Mouse (Mus musculus) C2C12 (cell line): ENCODE results near the gene Cep250.

Experiments used
- CEBPB ChIP-seq: IDR thresholded peaks from one replicate; pipeline ENCODE4 v1.6.1; 2011; ENCODE audit warnings: low read depth, mild to moderate bottlenecking, control low read depth, moderate library complexity
- CTCF ChIP-seq: IDR thresholded peaks from one replicate; pipeline ENCODE4 v1.5.1; 2011; ENCODE audit not compliant: control insufficient read depth, insufficient read depth, insufficient read length
- FOSL1 ChIP-seq: IDR thresholded peaks from one replicate; pipeline ENCODE4 v1.8.0; 2011; ENCODE audit warnings: mild to moderate bottlenecking, low read length; ENCODE audit not compliant: poor library complexity, insufficient read depth, severe bottlenecking
- MAX ChIP-seq: IDR thresholded peaks from one replicate; pipeline ENCODE4 v1.6.1; 2011; ENCODE audit warnings: mild to moderate bottlenecking, control low read depth
- MYOD1 ChIP-seq: IDR thresholded peaks from one replicate; pipeline ENCODE4 v1.6.1; 2011; ENCODE audit warnings: low read depth; ENCODE audit not compliant: control insufficient read depth, insufficient read length
- MYOG ChIP-seq: IDR thresholded peaks from one replicate; pipeline ENCODE4 v1.6.1; 2011; ENCODE audit not compliant: control insufficient read depth, insufficient read length; ENCODE audit errors: extremely low read depth
- USF1 ChIP-seq: IDR thresholded peaks from one replicate; pipeline ENCODE4 v1.6.1; 2011; ENCODE audit warnings: low read depth, mild to moderate bottlenecking, control low read depth, moderate library complexity

DNA sequence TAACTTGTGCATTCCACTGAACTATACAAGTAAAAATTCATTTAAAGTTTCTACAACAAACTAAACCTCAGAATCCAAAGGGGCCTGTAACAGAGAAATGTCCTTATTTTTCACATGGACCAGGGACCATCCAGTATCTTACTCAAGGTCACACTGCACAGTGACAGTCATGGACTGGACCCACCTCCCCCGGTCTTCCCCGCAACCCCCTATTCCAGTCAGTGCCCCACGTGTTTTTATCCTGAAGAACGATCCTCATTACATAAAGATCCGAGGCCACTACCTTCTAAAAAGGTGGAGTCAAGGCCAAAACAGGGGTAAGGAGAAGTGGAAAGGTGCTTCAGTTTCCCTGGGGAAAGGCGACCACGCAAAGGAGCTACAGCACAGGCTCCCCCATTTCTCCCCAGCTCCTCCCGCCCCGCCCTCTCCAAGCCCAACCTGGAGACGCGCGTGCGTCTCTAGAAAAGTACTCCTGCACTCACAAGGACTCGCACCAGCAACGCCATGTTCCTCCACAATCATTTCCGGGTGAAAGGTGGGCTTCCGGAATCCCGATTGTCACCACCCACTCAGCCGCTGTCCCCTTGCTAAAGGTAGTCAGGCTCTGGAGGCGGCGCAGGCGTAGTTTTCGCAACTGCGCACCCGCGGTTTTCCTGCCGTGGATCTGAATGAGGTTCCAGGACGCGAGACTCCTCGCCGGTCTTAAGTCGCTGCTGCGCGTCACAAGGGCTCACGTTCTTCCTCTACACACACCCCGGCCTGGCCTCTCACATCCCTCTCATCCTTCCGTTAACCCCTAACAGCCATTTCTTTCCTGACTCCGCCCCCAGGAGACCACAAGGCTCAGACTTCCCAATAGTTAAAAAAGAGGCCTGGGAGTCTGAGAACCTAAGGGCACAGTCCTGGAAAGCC lies 26.5 kb upstream of the Cep250 start, which contains the start of gene Uqcc1:
- TF ChIP-seq CTCF (no peak), MYOD1 (no peak), USF1 (no peak), CEBPB (peak; percentile 1), MAX (peak; percentile 66), FOSL1 (no peak), MYOG (no peak)
